Mouse (Mus musculus) bone marrow, adult 2 months (tissue): Measurements from ENCODE around the gene Slc30a1. TPM values are rescaled to one million over a fixed set of nuclear protein-coding genes. Genes with fewer than 3 reads are reported as not detected.

ENCODE experiments used
- H3K27ac ChIP-seq: fragments of 200-500 bp; 2 replicates; pipeline ENCODE4 v1.5.1; 2012; ENCODE audit warnings: low read depth, mild to moderate bottlenecking, control low read depth, inconsistent platforms, low read length; ENCODE audit not compliant: control insufficient read depth, poor library complexity, insufficient read depth
- H3K4me1 ChIP-seq: fragments of 200-500 bp; 2 replicates; pipeline ENCODE4 v1.6.1; 2011; ENCODE audit warnings: low read length; ENCODE audit not compliant: control insufficient read depth, insufficient read depth
- H3K4me3 ChIP-seq: fragments of 200-500 bp; replicated peaks from 2 replicates; pipeline ENCODE3; 2011; ENCODE audit warnings: mild to moderate bottlenecking, low read depth, low read length, control low read depth; ENCODE audit not compliant: control insufficient read depth
- CTCF ChIP-seq: fragments of 200-500 bp; IDR thresholded peaks from 2 replicates; pipeline ENCODE4 v1.5.1; 2011; ENCODE audit warnings: low read length, control low read depth; ENCODE audit not compliant: control insufficient read depth, insufficient read depth
- POLR2A ChIP-seq: fragments of 200-500 bp; IDR thresholded peaks from 2 replicates; pipeline ENCODE4 v1.6.1; 2011; ENCODE audit warnings: low read depth, mild to moderate bottlenecking, control low read depth, low read length, borderline replicate concordance; ENCODE audit not compliant: control insufficient read depth
- WGBS: fragments of 180-500 bp; shearing (Covaris S2); methylation state at CpG from one replicate; pipeline ENCODE4 v1.1.7; 2018; 5-methylcytosine and 5-hydroxymethylcytosine counted together
- polyA plus RNA-seq: library from polyadenylated mRNA; stranded (reverse); fragments of >200 nt; gene quantifications from 2 replicates; pipeline ENCODE4 v1.2.4, GENCODE M21; 2011; ENCODE audit warnings: low replicate concordance; ENCODE audit not compliant: missing spikeins, insufficient read depth, insufficient read length

Gene Slc30a1
- polyA plus RNA-seq, 1 experiment, result 7.9 TPM

DNA sequence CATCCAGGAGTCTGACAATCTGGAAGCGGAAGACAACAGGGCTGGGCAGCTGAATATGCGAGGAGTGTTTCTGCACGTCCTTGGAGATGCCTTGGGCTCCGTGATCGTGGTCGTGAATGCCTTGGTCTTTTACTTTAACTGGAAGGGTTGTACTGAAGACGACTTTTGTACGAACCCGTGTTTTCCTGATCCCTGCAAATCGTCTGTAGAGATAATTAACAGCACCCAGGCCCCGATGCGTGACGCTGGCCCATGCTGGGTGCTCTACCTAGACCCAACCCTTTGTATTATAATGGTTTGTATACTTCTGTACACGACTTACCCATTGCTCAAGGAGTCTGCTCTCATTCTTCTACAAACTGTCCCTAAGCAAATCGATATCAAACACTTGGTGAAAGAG is 2.3 kb downstream of the Slc30a1 start:
- Histone ChIP-seq H3K4me3 (peak overlapping the region; percentile 31), H3K27ac (no peak overlapping the region), H3K4me1 (peaks cover 2% of the 10 kb centered on the region)
- WGBS, result 91% methylated on average over 15 of the region's 15 CpGs
- TF ChIP-seq CTCF, result no peak
- no peak for TF ChIP-seq POLR2A

DNA sequence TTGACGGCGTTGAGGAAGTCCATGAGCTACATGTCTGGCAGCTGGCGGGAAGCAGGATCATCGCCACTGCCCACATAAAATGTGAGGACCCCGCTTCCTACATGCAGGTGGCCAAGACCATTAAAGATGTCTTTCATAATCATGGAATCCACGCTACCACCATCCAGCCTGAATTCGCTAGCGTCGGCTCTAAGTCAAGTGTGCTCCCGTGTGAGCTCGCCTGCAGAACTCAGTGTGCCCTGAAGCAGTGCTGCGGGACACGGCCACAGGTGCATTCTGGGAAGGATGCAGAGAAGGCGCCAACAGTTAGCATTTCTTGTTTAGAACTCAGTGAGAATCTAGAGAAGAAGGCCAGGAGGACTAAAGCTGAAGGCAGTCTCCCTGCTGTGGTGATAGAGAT is 2.7 kb downstream of the Slc30a1 start:
- WGBS, result 94% methylated on average over 14 of the region's 14 CpGs
- peaks cover 2% of the 10 kb centered on the region for H3K4me1 ChIP-seq
- 0 out of 2 replicates have a peak overlapping the region, but pooled peaks have one; percentile 13 for H3K27ac ChIP-seq
- TF ChIP-seq CTCF, result no peak
- peak overlapping the region; percentile 10 for H3K4me3 ChIP-seq

GRCm38 (mm10) chr1:191910646-191911045 is 4.1 kb downstream of the Slc30a1 start:
- H3K4me3 ChIP-seq, result no peak overlapping the region
- H3K27ac ChIP-seq, result no peak overlapping the region
- H3K4me1 ChIP-seq, result peaks cover 2% of the 10 kb centered on the region
- TF ChIP-seq CTCF (no peak), POLR2A (no peak)
- WGBS, result 41% methylated on average over 3 of the region's 3 CpGs

- Histone ChIP-seq H3K27ac (peak overlapping the region; percentile 43; the same call in 1 of the 2 replicates), H3K4me1 (peaks cover 2% of the 10 kb centered on the region), H3K4me3 (peak overlapping the region; percentile 27)
- WGBS, result 60% methylated on average over 3 of the region's 3 CpGs
- TF ChIP-seq POLR2A (no peak), CTCF (no peak)
Measured at GRCm38 (mm10) chr1:191911067-191911668, 4.6 kb downstream of the Slc30a1 start.

DNA sequence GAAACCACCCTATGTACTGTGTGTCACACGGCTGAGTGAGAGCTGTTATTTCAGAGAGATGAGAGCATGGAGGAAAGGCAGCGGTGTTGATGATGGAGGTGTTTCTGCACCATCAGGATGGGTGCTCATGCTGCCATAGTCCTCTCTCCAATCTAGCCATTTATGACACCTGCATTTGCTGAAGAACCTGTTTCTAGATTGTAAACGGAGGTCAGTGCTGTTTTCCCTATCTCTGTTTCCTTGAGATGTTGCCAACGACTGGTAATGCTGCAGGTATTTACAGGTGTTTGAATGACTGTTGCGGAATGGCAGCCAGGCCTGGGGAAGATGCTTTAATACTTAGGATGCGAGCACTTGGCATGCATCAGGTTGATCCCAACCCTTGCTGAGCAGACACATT is 8.1 kb downstream of the Slc30a1 start:
- Histone ChIP-seq H3K4me3 (no peak overlapping the region), H3K4me1 (peaks cover 2% of the 10 kb centered on the region), H3K27ac (no peak overlapping the region)
- 87% methylated on average over 6 of the region's 6 CpGs for WGBS
- TF ChIP-seq CTCF, result no peak
- no peak for TF ChIP-seq POLR2A

DNA sequence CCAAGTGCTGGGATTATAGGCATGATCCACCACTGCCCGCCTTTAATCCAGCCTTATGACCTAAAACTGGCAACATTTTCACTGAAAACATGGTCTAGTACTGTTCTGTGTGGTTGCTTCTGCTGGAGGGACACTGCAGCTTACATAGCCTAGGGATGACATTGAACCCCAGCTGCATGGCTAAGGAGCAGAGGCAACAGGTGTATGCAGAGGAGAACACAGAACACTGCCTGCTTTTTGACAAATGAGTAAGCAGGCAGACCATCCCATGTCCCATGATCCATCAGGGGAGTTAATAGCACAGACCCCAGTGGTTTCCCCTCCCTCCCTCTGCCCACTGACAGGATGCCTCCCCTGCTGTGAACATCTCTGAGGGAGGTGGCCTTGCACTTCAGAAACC is 9.0 kb downstream of the Slc30a1 start:
- TF ChIP-seq CTCF (no peak), POLR2A (no peak)
- no peak overlapping the region for H3K4me3 ChIP-seq
- H3K4me1 ChIP-seq, result peaks cover 2% of the 10 kb centered on the region
- WGBS, result 72% methylated on average over 1 of the region's 1 CpGs
- H3K27ac ChIP-seq, result no peak overlapping the region

DNA sequence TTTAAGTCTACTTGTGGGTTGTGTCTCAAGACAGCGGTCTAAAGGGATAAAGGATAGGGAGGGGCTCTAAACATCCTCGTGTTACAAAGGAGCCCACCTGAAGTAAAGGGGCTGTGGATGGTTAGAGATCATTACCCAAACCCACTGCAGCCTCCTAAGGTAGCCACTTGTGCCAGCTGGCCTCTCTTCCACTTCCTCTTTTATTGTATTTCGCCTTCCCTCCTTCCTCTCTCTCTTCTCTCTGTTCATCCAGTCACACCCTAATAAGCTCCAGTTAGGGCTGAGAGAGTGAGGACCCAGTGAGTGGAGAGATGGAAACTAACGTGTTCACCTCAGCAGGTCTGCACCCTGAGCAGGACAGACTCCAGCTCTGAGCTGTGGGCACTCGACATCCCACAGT is 10.3 kb downstream of the Slc30a1 start:
- H3K4me1 ChIP-seq, result peaks cover 2% of the 10 kb centered on the region
- no peak overlapping the region for H3K27ac ChIP-seq
- WGBS, result 37% methylated on average over 5 of the region's 5 CpGs
- TF ChIP-seq CTCF (no peak), POLR2A (no peak)
- H3K4me3 ChIP-seq, result no peak overlapping the region

- Histone ChIP-seq H3K27ac (no peak overlapping the region), H3K4me1 (peaks cover 2% of the 10 kb centered on the region), H3K4me3 (no peak overlapping the region)
- no peak for TF ChIP-seq POLR2A
- TF ChIP-seq CTCF, result no peak
- WGBS, result 77% methylated on average over 2 of the region's 2 CpGs
Measured at GRCm38 (mm10) chr1:191919336-191919735, 12.8 kb downstream of the Slc30a1 start.

DNA sequence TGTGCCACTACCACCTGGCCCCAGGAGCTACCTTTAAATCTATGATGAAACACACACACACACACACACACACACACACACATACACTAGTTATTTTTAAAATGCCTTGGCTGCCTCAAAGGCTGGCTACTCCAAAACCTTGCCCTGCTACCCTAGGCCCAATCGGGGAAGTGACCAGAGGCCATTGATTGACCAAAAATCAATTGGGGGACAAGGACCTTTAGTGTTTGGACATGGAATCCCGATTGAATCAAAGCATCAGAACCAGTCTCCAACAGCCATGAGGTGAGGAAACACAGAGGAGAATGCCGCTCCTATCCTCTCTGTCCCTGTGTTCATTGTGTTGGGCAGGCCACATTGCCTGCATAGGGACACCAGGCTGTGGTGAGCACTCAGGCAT is 15.1 kb downstream of the Slc30a1 start:
- 77% methylated on average over 3 of the region's 3 CpGs for WGBS
- Histone ChIP-seq H3K27ac (no peak overlapping the region), H3K4me3 (no peak overlapping the region), H3K4me1 (peaks cover 2% of the 10 kb centered on the region)
- TF ChIP-seq CTCF (no peak), POLR2A (no peak)
